Mouse (Mus musculus) intestine, postnatal 0 days (tissue): ENCODE measurements around the gene Vipr1. TPM values are rescaled to one million over a fixed set of nuclear protein-coding genes. Genes with fewer than 3 reads are reported as not detected.

Experiments used
- ATAC-seq: fragments of 200-750 bp; cut with Nextera tagmentation; 2 replicates; pipeline ENCODE4 v1.8.0; 2017; ENCODE audit warnings: mild to moderate bottlenecking, moderate TSS enrichment, moderate library complexity
- H3K27ac ChIP-seq: fragments of 300-500 bp; sonication (generic); 2 replicates; pipeline ENCODE4 v1.5.1; 2014; ENCODE audit warnings: mild to moderate bottlenecking, low read depth, low read length, moderate library complexity
- H3K27me3 ChIP-seq: fragments of 300-500 bp; sonication (generic); replicated peaks from 2 replicates; pipeline ENCODE4 v1.6.1; 2014; ENCODE audit warnings: low read length, mixed read lengths; ENCODE audit not compliant: control insufficient read depth, insufficient read depth
- H3K36me3 ChIP-seq: fragments of 300-500 bp; sonication (generic); 2 replicates; pipeline ENCODE4 v1.6.1; 2014; ENCODE audit warnings: mild to moderate bottlenecking, moderate library complexity; ENCODE audit not compliant: control insufficient read depth, insufficient read depth
- H3K4me1 ChIP-seq: fragments of 300-500 bp; sonication (generic); replicated peaks from 2 replicates; pipeline ENCODE4 v1.6.1; 2014; ENCODE audit warnings: antibody characterized with exemption, low read length, mixed read lengths; ENCODE audit not compliant: control insufficient read depth, insufficient read depth
- H3K4me2 ChIP-seq: fragments of 300-500 bp; sonication (generic); replicated peaks from 2 replicates; pipeline ENCODE4 v1.6.1; 2014; ENCODE audit warnings: low read depth, mild to moderate bottlenecking, moderate library complexity
- H3K4me3 ChIP-seq: fragments of 300-500 bp; sonication (generic); 2 replicates; pipeline ENCODE4 v1.5.1; 2014; ENCODE audit warnings: low read depth, low read length
- H3K9ac ChIP-seq: fragments of 300-500 bp; sonication (generic); 2 replicates; pipeline ENCODE4 v1.6.1; 2014; ENCODE audit warnings: mild to moderate bottlenecking, low read depth, low read length
- H3K9me3 ChIP-seq: fragments of 300-500 bp; sonication (generic); 2 replicates; pipeline ENCODE4 v1.6.1; 2016; ENCODE audit warnings: mixed run types; ENCODE audit not compliant: control insufficient read depth
- CTCF ChIP-seq: sonication (generic); IDR thresholded peaks from 2 replicates; pipeline ENCODE4 v1.5.1; 2016; ENCODE audit warnings: low read depth, mild to moderate bottlenecking, control low read depth, antibody characterized with exemption, moderate library complexity
- WGBS: fragments of 180-500 bp; shearing (Covaris S2); extraction: QIAGEN DNeasy Blood & Tissue Kit; methylation state at CpG from one replicate; pipeline ENCODE4 v1.1.7; 2014; 5-methylcytosine and 5-hydroxymethylcytosine counted together
- polyA plus RNA-seq: library from polyadenylated mRNA; unstranded; fragments of >200 nt; fragmentation: Nextera tagmentation; extraction: Ambion mirVana; gene quantifications from 2 replicates; pipeline ENCODE4 v1.2.1, GENCODE M21; 2015

Vipr1 gene
- polyA plus RNA-seq, 1 experiment from 2014 or later = 22.8 TPM

- H3K9ac ChIP-seq = no peak overlapping the region
- no peak overlapping the region for H3K4me3 ChIP-seq
- H3K27ac ChIP-seq = no peak overlapping the region
- no peak for ATAC-seq
- H3K9me3 ChIP-seq = no peaks in the 10 kb centered on the region
- H3K4me2 ChIP-seq = no peak overlapping the region
- no peaks in the 10 kb centered on the region for H3K27me3 ChIP-seq
- WGBS = 80% methylated on average over 15 of the region's 15 CpGs
- TF ChIP-seq CTCF = no peak
- no peaks in the 10 kb centered on the region for H3K4me1 ChIP-seq
- H3K36me3 ChIP-seq = peaks cover 69% of the 10 kb centered on the region
These were observed 47.7 kb downstream of the Vipr1 start for GRCm38 (mm10) chr9:121690200-121690651.

GRCm38 (mm10) chr9:121690734-121691133 is 48.2 kb downstream of the Vipr1 start:
- no peak for TF ChIP-seq CTCF
- Histone ChIP-seq H3K9ac (no peak overlapping the region), H3K9me3 (no peaks in the 10 kb centered on the region), H3K4me2 (no peak overlapping the region), H3K27ac (no peak overlapping the region), H3K4me1 (no peaks in the 10 kb centered on the region), H3K36me3 (peaks cover 69% of the 10 kb centered on the region), H3K4me3 (no peak overlapping the region), H3K27me3 (no peaks in the 10 kb centered on the region)
- ATAC-seq = no peak
- WGBS = 81% methylated on average over 7 of the region's 7 CpGs

GRCm38 (mm10) chr9:121694736-121695135 is 52.2 kb downstream of the Vipr1 start:
- no peak overlapping the region for H3K4me2 ChIP-seq
- H3K36me3 ChIP-seq = peaks cover 43% of the 10 kb centered on the region
- no peak overlapping the region for H3K9ac ChIP-seq
- no peaks in the 10 kb centered on the region for H3K4me1 ChIP-seq
- H3K27me3 ChIP-seq = no peaks in the 10 kb centered on the region
- H3K9me3 ChIP-seq = no peaks in the 10 kb centered on the region
- H3K4me3 ChIP-seq = no peak overlapping the region
- no peak for ATAC-seq
- no peak overlapping the region for H3K27ac ChIP-seq
- WGBS = 80% methylated on average over 12 of the region's 12 CpGs
- no peak for TF ChIP-seq CTCF

DNA sequence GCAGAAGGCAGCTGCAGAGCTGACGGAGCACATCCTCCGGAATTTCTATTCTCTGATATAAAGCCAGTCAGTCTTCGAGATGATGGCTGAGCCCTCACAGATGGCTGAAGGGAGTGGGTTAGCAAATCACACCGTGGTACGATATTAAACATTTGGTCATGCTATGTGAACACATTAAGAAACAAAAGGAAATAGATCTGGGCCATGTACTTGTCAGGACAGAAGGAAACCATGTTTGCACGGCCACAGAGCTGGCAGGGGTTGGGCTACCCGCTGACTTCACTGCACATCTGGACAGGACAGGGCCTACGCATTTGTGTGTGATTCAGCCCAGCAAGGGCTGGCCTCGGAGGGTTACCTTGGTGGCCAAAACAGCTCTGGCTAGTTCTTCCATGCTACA is 54.1 kb downstream of the Vipr1 start:
- Histone ChIP-seq H3K27me3 (no peaks in the 10 kb centered on the region), H3K36me3 (peaks cover 29% of the 10 kb centered on the region), H3K4me3 (no peak overlapping the region), H3K4me1 (no peaks in the 10 kb centered on the region), H3K4me2 (no peak overlapping the region), H3K9me3 (no peaks in the 10 kb centered on the region), H3K9ac (no peak overlapping the region), H3K27ac (no peak overlapping the region)
- ATAC-seq = no peak
- 88% methylated on average over 9 of the region's 9 CpGs for WGBS
- no peak for TF ChIP-seq CTCF

- H3K9me3 ChIP-seq = no peaks in the 10 kb centered on the region
- H3K27ac ChIP-seq = no peak overlapping the region
- peaks cover 24% of the 10 kb centered on the region for H3K36me3 ChIP-seq
- no peaks in the 10 kb centered on the region for H3K27me3 ChIP-seq
- TF ChIP-seq CTCF = peak; percentile 99
- no peak overlapping the region for H3K4me2 ChIP-seq
- no peaks in the 10 kb centered on the region for H3K4me1 ChIP-seq
- H3K4me3 ChIP-seq = no peak overlapping the region
- no peak overlapping the region for H3K9ac ChIP-seq
- WGBS = 92% methylated on average over 1 of the region's 1 CpGs
- peak; percentile 36 for ATAC-seq
These were observed 54.9 kb downstream of the Vipr1 start for GRCm38 (mm10) chr9:121697150-121698049.

GRCm38 (mm10) chr9:121704261-121704645 is 61.7 kb downstream of the Vipr1 start:
- ATAC-seq = no peak
- peak overlapping the region; percentile 70 for H3K9ac ChIP-seq
- H3K36me3 ChIP-seq = peaks cover 7% of the 10 kb centered on the region; the same call in 1 of the 2 replicates
- H3K9me3 ChIP-seq = no peaks in the 10 kb centered on the region
- peak overlapping the region; percentile 75 for H3K4me2 ChIP-seq
- peak overlapping the region; percentile 71 for H3K4me3 ChIP-seq
- 26% methylated on average over 11 of the region's 11 CpGs for WGBS
- TF ChIP-seq CTCF = no peak
- H3K27ac ChIP-seq = peak overlapping the region; percentile 97
- peaks cover 10% of the 10 kb centered on the region; the same call in 1 of the 2 replicates for H3K4me1 ChIP-seq
- no peaks in the 10 kb centered on the region for H3K27me3 ChIP-seq
